Mouse (Mus musculus) ES-E14 (cell line): Measurements from ENCODE around the gene Galnt17.

ENCODE experiments used
- CHD2 ChIP-seq: IDR thresholded peaks from 2 replicates; pipeline ENCODE4 v1.6.1; 2014; ENCODE audit warnings: mild to moderate bottlenecking, low read depth, low read length, inconsistent platforms
- ZC3H11A ChIP-seq: IDR thresholded peaks from 2 replicates; pipeline ENCODE4 v1.6.1; 2012; ENCODE audit warnings: low read depth, mild to moderate bottlenecking, inconsistent platforms, low read length, borderline replicate concordance
- ZNF384 ChIP-seq: IDR thresholded peaks from 2 replicates; pipeline ENCODE4 v1.6.1; 2012; ENCODE audit warnings: low read depth, low read length, inconsistent platforms

GRCm38 (mm10) chr5:131233828-131234227 lies 74.5 kb downstream of the Galnt17 start:
- TF ChIP-seq CHD2 = no peak
- no peak for TF ChIP-seq ZNF384
- TF ChIP-seq ZC3H11A = no peak
